In genomic region chr3:129744803-129745202, GRCm38 (mm10) we compare ENCODE assay signal across 10 mouse cellular contexts. TPM values are rescaled to one million over a fixed set of nuclear protein-coding genes. Genes with fewer than 3 reads are reported as not detected.
DNase-seq lines count a peak whose midpoint lies in the region; ATAC-seq and TF ChIP-seq lines count a peak whose summit lies in the region.
"Had no signal": no experiment of that assay in that cellular context is flagged by ENCODE, and none has a peak within 500 bp of the region (broad histone marks: within the 10 kb centered on the region; RNA-seq: fewer than 3 reads in every experiment).

No protein-coding gene starts in this region.

- no peaks in the 10 kb centered on the region for H3K4me1 ChIP-seq in ES-E14 (ENCODE audit: control insufficient read depth in 2 of 2, insufficient read depth in 2 of 2, low read length in 2 of 2, poor library complexity in 1 of 2)
- H3K4me1 ChIP-seq: embryonic facial prominence, embryonic 13.5 days had no signal

- H3K4me3 ChIP-seq in gastrocnemius, adult 2 months: no peak overlapping the region
- H3K4me3 ChIP-seq in ES-E14 (ENCODE audit: insufficient read depth in 1 of 2, low read depth in 1 of 2, low read length in 2 of 2, poor library complexity in 1 of 2, severe bottlenecking in 1 of 2): no peak overlapping the region
- H3K4me3 ChIP-seq: embryonic facial prominence, embryonic 13.5 days; limb, embryonic 12.5 days had no signal

- peak; percentile 50 for DNase-seq in gastrocnemius, adult 2 months
- DNase-seq in gastrocnemius, postnatal 25 days: no peak
- DNase-seq in 3134 (ENCODE audit: extremely low read depth, insufficient read length, low spot score): peak; percentile 34
- peak; percentile 49 for DNase-seq in ES-E14 (ENCODE audit: low read depth, low spot score)
- DNase-seq in thymus, postnatal 36 days: peak; percentile 40 to 41
- no peak for DNase-seq in frontal cortex, postnatal 14 days (ENCODE audit: low spot score in 2 of 2)

- TF ChIP-seq CTCF in gastrocnemius, adult 2 months (IDR thresholded peaks at IDR 0.05): peak; percentile 79

- ATAC-seq in erythroblast, adult 5-6 weeks (replicated peaks; ENCODE audit: low FRiP score, poor library complexity, severe bottlenecking): 0 out of 2 replicates have a peak, but pooled peaks have one; percentile 52
- ATAC-seq in megakaryocyte progenitor cell, adult 5-6 weeks (replicated peaks; ENCODE audit: poor library complexity): peak; percentile 83

- in situ Hi-C loops in ES-E14 (cut with MboI; ENCODE audit: low sequenced_read_pairs in 2 of 2, unreplicated experiment in 2 of 2): no loop called here

- H3K27ac ChIP-seq in gastrocnemius, adult 2 months: no peak overlapping the region
- H3K27ac ChIP-seq in ES-E14 (ENCODE audit: insufficient read depth, low read depth, low read length, poor library complexity, severe bottlenecking): no peak overlapping the region
- H3K27ac ChIP-seq: embryonic facial prominence, embryonic 13.5 days; limb, embryonic 12.5 days had no signal

- no peaks in the 10 kb centered on the region for H3K9me3 ChIP-seq in ES-E14 (ENCODE audit: control insufficient read depth, insufficient read depth, low read depth, low read length)
- H3K9me3 ChIP-seq: embryonic facial prominence, embryonic 13.5 days; limb, embryonic 12.5 days had no signal

- H3K36me3 ChIP-seq in ES-E14 (ENCODE audit: control insufficient read depth, insufficient read depth, low read length, poor library complexity, severe bottlenecking): no peaks in the 10 kb centered on the region
- H3K36me3 ChIP-seq: embryonic facial prominence, embryonic 13.5 days; limb, embryonic 12.5 days had no signal

- H3K9ac ChIP-seq in ES-E14 (ENCODE audit: insufficient read depth, low read depth, low read length, poor library complexity, severe bottlenecking): no peak overlapping the region
- H3K9ac ChIP-seq: embryonic facial prominence, embryonic 13.5 days; limb, embryonic 12.5 days had no signal

- intact Hi-C loops in gastrocnemius, adult 2 months (cut with DNase I): no loop called here

TF ChIP-seq in ES-E14, 5 proteins besides CTCF, POLR2A, EP300 and RAD21:
- TF ChIP-seq HCFC1 (IDR thresholded peaks at IDR 0.05; ENCODE audit: borderline replicate concordance, insufficient read depth, low read length): no peak
- TF ChIP-seq ZC3H11A (IDR thresholded peaks at IDR 0.05; ENCODE audit: borderline replicate concordance, low read depth, low read length): no peak
- no peak for TF ChIP-seq CHD2 (IDR thresholded peaks at IDR 0.05; ENCODE audit: low read depth, low read length)
- no peak for TF ChIP-seq MAFK (IDR thresholded peaks at IDR 0.05; ENCODE audit: insufficient read depth, low read depth, low read length)

RNA-seq across cellular contexts. Expression of gene Egf, which starts 10.3 kb away (rescaled TPM):
- total RNA-seq in gastrocnemius, adult 2 months (2021): 10 to 100 TPM; 19.3 to 19.6 TPM
- total RNA-seq in gastrocnemius, postnatal 25 days (2021): 10 to 100 TPM; 18.2 to 23.7 TPM
- total RNA-seq in ES-E14 (2012; rRNA removed): 2.2 and 2.4 TPM in 2 replicates
- not detected in 2 replicates for total RNA-seq in erythroblast, adult 5-6 weeks (2015; ENCODE audit: low replicate concordance)
- total RNA-seq in erythroblast, adult 5-6 weeks (2017; ENCODE audit: low replicate concordance): 0.51 and 0.70 TPM in 2 replicates
- 1.1 and 1.2 TPM in 2 replicates for total RNA-seq in megakaryocyte progenitor cell, adult 5-6 weeks (2015)
- total RNA-seq in megakaryocyte progenitor cell, adult 5-6 weeks (2017): 1.8 and 1.9 TPM in 2 replicates

RNA-seq across cellular contexts. Expression of gene Lrit3, which starts 59.0 kb away (rescaled TPM):
- not detected for total RNA-seq in gastrocnemius, adult 2 months (2021)
- not detected for total RNA-seq in gastrocnemius, postnatal 25 days (2021)
- not detected in 2 replicates for total RNA-seq in ES-E14 (2012; rRNA removed)
- total RNA-seq in erythroblast, adult 5-6 weeks (2015; ENCODE audit: low replicate concordance): not detected in 2 replicates
- not detected in 2 replicates for total RNA-seq in erythroblast, adult 5-6 weeks (2017; ENCODE audit: low replicate concordance)
- not detected in 2 replicates for total RNA-seq in megakaryocyte progenitor cell, adult 5-6 weeks (2015)
- not detected in 2 replicates for total RNA-seq in megakaryocyte progenitor cell, adult 5-6 weeks (2017)

Comparison
In these comparisons a context has a peak if more than half of its experiments do, and no peak if none do; other contexts are left out.
1. DNase-seq: peak in gastrocnemius, adult 2 months (single experiment), 3134 (single experiment), ES-E14 (single experiment) and thymus, postnatal 36 days (2 of 2); none in gastrocnemius, postnatal 25 days (single experiment) and frontal cortex, postnatal 14 days (0 of 2).